Mouse (Mus musculus): ENCODE results near the gene Mark3.
A peak's percentile ranks its signal among the peaks of the same experiment; 100 is the strongest.
"Not testable (repeated sequence)": the region's sequence is repeated elsewhere in the genome, so short reads cannot be mapped to it uniquely, and the experiment has no call there.

Mark3 gene

GRCm38 (mm10) chr12:111574074-111574886 is at the start of gene Mark3:
TSS of gene Mark3 (plus strand) at chr12:111574523.
- peak; percentile 98 for DNase-seq (ENCODE audit: low spot score)

GRCm38 (mm10) chr12:111524883-111525282 is 49.4 kb upstream of the Mark3 start:
- DNase-seq (ENCODE audit: low spot score) = no peak

GRCm38 (mm10) chr12:111527643-111528281 is 46.6 kb upstream of the Mark3 start:
- DNase-seq (ENCODE audit: low spot score) = no peak

GRCm38 (mm10) chr12:111529192-111529591 is 45.1 kb upstream of the Mark3 start:
- no peak for DNase-seq (ENCODE audit: low spot score)

- no peak for DNase-seq (ENCODE audit: low spot score)
Measured at GRCm38 (mm10) chr12:111533096-111533794, 41.1 kb upstream of the Mark3 start.

- DNase-seq (ENCODE audit: low spot score) = no peak
Measured at GRCm38 (mm10) chr12:111535281-111535680, 39.0 kb upstream of the Mark3 start.

- no peak for DNase-seq (ENCODE audit: low spot score)
Measured at GRCm38 (mm10) chr12:111535762-111536161, 38.6 kb upstream of the Mark3 start.

- DNase-seq (ENCODE audit: low spot score) = peak; percentile 25
Measured at GRCm38 (mm10) chr12:111536746-111537145, 37.6 kb upstream of the Mark3 start.

GRCm38 (mm10) chr12:111537341-111537740 is 37.0 kb upstream of the Mark3 start:
- peak; percentile 59 for DNase-seq (ENCODE audit: low spot score)

GRCm38 (mm10) chr12:111537796-111538291 is 36.5 kb upstream of the Mark3 start, which contains the start of gene Eif5:
TSS of gene Eif5 (plus strand) at chr12:111538016.
- DNase-seq (ENCODE audit: low spot score) = peak; percentile 100

- DNase-seq (ENCODE audit: low spot score) = peak; percentile 84
Measured at GRCm38 (mm10) chr12:111538292-111539040, 35.9 kb upstream of the Mark3 start.

- peak; percentile 24 for DNase-seq (ENCODE audit: low spot score)
Measured at GRCm38 (mm10) chr12:111539041-111539345, 35.3 kb upstream of the Mark3 start.

GRCm38 (mm10) chr12:111547070-111547469 is 27.3 kb upstream of the Mark3 start:
- no peak for DNase-seq (ENCODE audit: low spot score)

- no peak for DNase-seq (ENCODE audit: low spot score)
Measured at GRCm38 (mm10) chr12:111548555-111549289, 25.6 kb upstream of the Mark3 start.

GRCm38 (mm10) chr12:111550679-111551078 is 23.6 kb upstream of the Mark3 start:
- DNase-seq (ENCODE audit: low spot score) = no peak

- no peak for DNase-seq (ENCODE audit: low spot score)
Measured at GRCm38 (mm10) chr12:111552342-111552741, 22.0 kb upstream of the Mark3 start.

- DNase-seq (ENCODE audit: low spot score) = no peak
Measured at GRCm38 (mm10) chr12:111555357-111555756, 19.0 kb upstream of the Mark3 start.

GRCm38 (mm10) chr12:111555893-111556292 is 18.4 kb upstream of the Mark3 start:
- DNase-seq (ENCODE audit: low spot score) = not testable (repeated sequence)

GRCm38 (mm10) chr12:111557538-111557937 is 16.8 kb upstream of the Mark3 start:
- DNase-seq (ENCODE audit: low spot score) = no peak

- DNase-seq (ENCODE audit: low spot score) = no peak
Measured at GRCm38 (mm10) chr12:111558655-111559054, 15.7 kb upstream of the Mark3 start.

- no peak for DNase-seq (ENCODE audit: low spot score)
Measured at GRCm38 (mm10) chr12:111559647-111560258, 14.6 kb upstream of the Mark3 start.
